Mouse (Mus musculus): ENCODE measurements at regions not wholly inside any gene's neighbourhood (a gene's known extent, or its start where the extent isn't known, plus 50 kb on each side); places are given as distances from the start of the nearest gene placed in this dataset.

DNA sequence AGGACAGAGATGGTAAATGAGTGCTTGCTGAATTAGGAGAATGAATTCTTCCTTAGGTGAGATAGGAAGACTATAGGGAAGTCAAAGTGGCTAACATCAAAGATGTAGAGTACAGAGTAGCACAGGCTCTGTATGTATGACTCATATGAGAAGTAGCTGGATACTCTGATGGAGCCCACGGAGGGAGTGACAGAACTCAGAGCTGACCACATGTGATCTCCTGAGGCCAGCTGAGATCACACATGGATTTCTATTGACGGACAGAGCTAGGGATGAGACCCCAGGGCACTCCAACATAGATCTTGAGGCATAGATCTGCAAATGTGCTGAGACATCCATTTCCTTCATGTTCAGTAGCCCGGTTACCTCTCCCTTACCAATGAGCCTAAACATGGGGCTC is 66.0 kb downstream of the Cops8 start:
- Histone ChIP-seq H3K27ac (ENCODE audit: low read depth, low read length) (no peak overlapping the region), H3K4me3 (ENCODE audit: low read depth, low read length) (no peak overlapping the region), H3K36me3 (ENCODE audit: insufficient read depth) (no peaks in the 10 kb centered on the region), H3K9me3 (ENCODE audit: low read length) (no peaks in the 10 kb centered on the region), H3K4me1 (ENCODE audit: insufficient read depth) (no peaks in the 10 kb centered on the region), H3K27me3 (ENCODE audit: insufficient read depth, low read length) (no peaks in the 10 kb centered on the region), H3K9ac (no peak overlapping the region), H3K4me2 (ENCODE audit: low read depth) (no peak overlapping the region)
- no peak for TF ChIP-seq CTCF (IDR thresholded peaks at IDR 0.05; ENCODE audit: low read depth)
- DNase-seq (no peak), ATAC-seq (no peak)
- WGBS: 89% methylated on average over 3 of the region's 3 CpGs

DNA sequence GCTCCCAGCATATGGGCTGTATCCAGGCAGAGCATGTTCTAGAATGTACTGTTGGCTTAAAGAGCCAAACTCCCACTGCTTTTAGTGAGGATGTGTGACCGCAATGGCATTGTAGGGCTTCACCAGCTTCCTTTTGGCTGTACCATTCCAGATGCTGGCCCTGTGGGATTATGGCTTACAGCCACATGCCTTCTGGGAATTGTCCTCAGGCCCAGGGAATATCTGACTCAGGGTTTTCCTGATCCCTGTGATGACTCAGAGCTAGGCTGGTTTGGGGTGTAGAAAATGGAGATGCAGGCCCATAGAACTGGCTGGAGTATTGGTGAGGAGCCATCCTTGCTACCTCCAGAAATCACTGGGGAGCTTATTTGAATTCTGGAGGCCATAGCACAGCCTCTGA is 66.5 kb downstream of the Cops8 start:
- Histone ChIP-seq H3K9me3 (ENCODE audit: low read length) (no peaks in the 10 kb centered on the region), H3K4me3 (ENCODE audit: low read depth, low read length) (no peak overlapping the region), H3K27ac (ENCODE audit: low read depth, low read length) (no peak overlapping the region), H3K27me3 (ENCODE audit: insufficient read depth, low read length) (no peaks in the 10 kb centered on the region), H3K4me2 (ENCODE audit: low read depth) (no peak overlapping the region), H3K36me3 (ENCODE audit: insufficient read depth) (no peaks in the 10 kb centered on the region), H3K9ac (no peak overlapping the region), H3K4me1 (ENCODE audit: insufficient read depth) (no peaks in the 10 kb centered on the region)
- 100% methylated on average over 1 of the region's 1 CpGs for WGBS
- ATAC-seq: no peak
- DNase-seq: no peak
- TF ChIP-seq CTCF (IDR thresholded peaks at IDR 0.05; ENCODE audit: low read depth): no peak

DNA sequence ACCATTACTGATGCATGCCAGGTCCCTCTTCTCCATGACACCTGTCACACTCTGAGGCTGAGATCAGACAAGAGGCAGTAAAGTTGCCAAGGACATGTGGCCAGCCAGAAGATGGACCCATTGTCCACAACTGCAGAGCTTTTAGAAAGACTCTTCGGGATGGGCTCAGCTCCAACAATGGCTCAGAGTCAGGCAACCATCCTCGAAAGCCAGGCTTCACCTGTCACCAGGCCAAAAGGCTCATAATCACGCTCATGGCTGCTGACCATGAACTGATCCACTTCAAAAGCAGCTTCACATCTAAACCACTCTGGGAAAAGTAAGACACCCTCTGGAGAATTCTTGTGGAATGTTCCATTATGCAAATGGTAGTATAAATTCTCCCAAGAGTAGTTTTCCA is 67.6 kb downstream of the Cops8 start:
- Histone ChIP-seq H3K4me2 (ENCODE audit: low read depth) (no peak overlapping the region), H3K4me3 (ENCODE audit: low read depth, low read length) (no peak overlapping the region), H3K9me3 (ENCODE audit: low read length) (no peaks in the 10 kb centered on the region), H3K9ac (no peak overlapping the region), H3K4me1 (ENCODE audit: insufficient read depth) (no peaks in the 10 kb centered on the region), H3K27ac (ENCODE audit: low read depth, low read length) (no peak overlapping the region), H3K36me3 (ENCODE audit: insufficient read depth) (no peaks in the 10 kb centered on the region), H3K27me3 (ENCODE audit: insufficient read depth, low read length) (no peaks in the 10 kb centered on the region)
- no peak for TF ChIP-seq CTCF (IDR thresholded peaks at IDR 0.05; ENCODE audit: low read depth)
- DNase-seq (no peak), ATAC-seq (no peak)
- WGBS: 79% methylated on average over 3 of the region's 3 CpGs

DNA sequence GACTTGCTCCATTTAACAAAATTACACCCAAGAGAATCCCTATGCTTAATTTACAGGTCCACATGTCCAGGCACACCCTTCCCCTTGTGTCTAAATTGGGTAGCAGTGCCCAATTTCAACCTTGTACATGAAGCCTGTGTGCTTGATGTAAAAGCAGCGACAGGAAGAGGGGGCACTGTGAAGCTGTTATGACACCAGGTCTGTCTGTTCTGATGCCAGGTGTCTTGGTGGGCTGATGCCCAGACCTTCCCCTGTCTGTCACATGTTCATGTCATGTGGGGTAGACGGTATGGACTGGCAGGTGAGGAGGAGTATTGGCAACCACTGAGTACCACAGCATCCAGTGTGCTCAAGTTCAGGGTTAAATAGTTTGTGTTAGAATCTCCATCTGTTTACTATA is 71.0 kb downstream of the Cops8 start:
- TF ChIP-seq CTCF (IDR thresholded peaks at IDR 0.05; ENCODE audit: low read depth): no peak
- no peaks in the 10 kb centered on the region for H3K36me3 ChIP-seq (ENCODE audit: insufficient read depth)
- ATAC-seq: no peak

DNA sequence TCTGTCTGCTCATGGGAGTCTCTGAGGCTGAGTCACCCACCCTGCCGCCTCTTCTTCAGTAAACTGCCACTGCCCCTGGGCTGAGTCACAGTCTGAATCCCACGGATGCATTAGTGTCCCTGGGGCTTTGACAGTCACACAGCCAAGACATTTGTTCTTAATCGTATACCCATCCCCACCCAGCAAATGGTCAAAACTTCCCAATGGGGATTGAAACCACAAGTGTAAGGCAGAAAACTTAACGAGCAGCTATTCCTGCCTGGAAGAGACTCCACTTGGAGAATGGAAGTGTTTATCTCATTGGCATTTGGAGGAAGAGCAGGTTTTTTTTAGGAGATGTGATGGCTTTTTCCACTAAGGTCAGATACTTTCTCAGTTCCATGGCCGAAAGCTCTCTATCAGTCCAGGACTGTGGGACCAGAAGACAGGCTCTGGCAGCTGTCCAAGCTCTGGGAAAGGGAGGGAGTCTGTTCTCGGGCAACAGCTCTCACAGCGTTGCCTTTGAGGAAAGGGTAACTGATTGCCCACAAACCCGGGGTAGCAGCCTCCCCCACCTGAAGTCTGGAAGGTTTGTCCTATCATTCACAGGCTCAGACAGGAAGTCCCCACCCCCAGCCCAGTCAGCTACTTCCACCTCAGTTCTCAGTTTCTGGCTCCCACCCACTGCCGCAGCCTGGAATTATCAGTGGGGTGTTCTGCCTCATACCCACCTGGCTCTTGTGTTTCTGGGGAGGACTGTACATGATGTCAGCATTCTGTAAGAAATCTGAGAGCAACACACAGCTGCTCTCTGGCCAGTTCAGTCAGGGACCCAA is 73.6 kb downstream of the Cops8 start:
- Histone ChIP-seq H3K4me1 (ENCODE audit: insufficient read depth) (no peaks in the 10 kb centered on the region), H3K9ac (no peak overlapping the region), H3K9me3 (ENCODE audit: low read length) (no peaks in the 10 kb centered on the region), H3K27me3 (ENCODE audit: insufficient read depth, low read length) (no peaks in the 10 kb centered on the region), H3K36me3 (ENCODE audit: insufficient read depth) (no peaks in the 10 kb centered on the region), H3K4me2 (ENCODE audit: low read depth) (no peak overlapping the region), H3K4me3 (ENCODE audit: low read depth, low read length) (no peak overlapping the region), H3K27ac (ENCODE audit: low read depth, low read length) (no peak overlapping the region)
- ATAC-seq (no peak), DNase-seq (no peak)
- 47% methylated on average over 9 of the region's 9 CpGs for WGBS
- TF ChIP-seq CTCF (IDR thresholded peaks at IDR 0.05; ENCODE audit: low read depth): no peak

More for the DNA sequence above, 71.0 kb downstream of the Cops8 start:
- no peak overlapping the region for H3K4me3 ChIP-seq (ENCODE audit: low read depth, low read length)
- H3K9me3 ChIP-seq (ENCODE audit: low read length): no peaks in the 10 kb centered on the region
- no peak for DNase-seq
- H3K27me3 ChIP-seq (ENCODE audit: insufficient read depth, low read length): no peaks in the 10 kb centered on the region
- H3K27ac ChIP-seq (ENCODE audit: low read depth, low read length): no peak overlapping the region
- no peak overlapping the region for H3K4me2 ChIP-seq (ENCODE audit: low read depth)
- H3K9ac ChIP-seq: no peak overlapping the region
- 60% methylated on average over 2 of the region's 2 CpGs for WGBS
- H3K4me1 ChIP-seq (ENCODE audit: insufficient read depth): no peaks in the 10 kb centered on the region

DNA sequence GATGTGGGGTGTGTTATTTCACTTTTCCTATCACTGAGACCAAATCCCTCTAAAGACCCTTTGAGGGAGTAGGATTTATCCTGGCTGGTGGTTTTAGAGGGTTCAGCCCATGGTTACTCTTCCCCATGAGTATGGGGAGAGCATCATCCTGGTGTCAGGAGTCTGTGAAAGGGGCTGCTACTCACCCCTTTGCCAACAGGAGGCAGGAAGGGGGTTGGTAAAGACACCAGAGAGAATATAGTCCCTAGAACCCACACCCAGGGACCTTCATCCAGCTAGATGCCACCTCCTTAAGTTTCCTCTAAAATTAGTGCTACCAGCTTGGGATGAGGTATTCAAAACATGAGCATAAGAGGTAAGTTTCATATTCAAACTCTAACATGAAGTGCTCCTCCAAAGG is 74.4 kb downstream of the Cops8 start:
- ATAC-seq (no peak), DNase-seq (no peak)
- H3K27ac ChIP-seq (ENCODE audit: low read depth, low read length): no peak overlapping the region
- H3K36me3 ChIP-seq (ENCODE audit: insufficient read depth): no peaks in the 10 kb centered on the region
- no peak overlapping the region for H3K4me3 ChIP-seq (ENCODE audit: low read depth, low read length)
- no peak for TF ChIP-seq CTCF (IDR thresholded peaks at IDR 0.05; ENCODE audit: low read depth)
- H3K4me2 ChIP-seq (ENCODE audit: low read depth): no peak overlapping the region
- no peaks in the 10 kb centered on the region for H3K4me1 ChIP-seq (ENCODE audit: insufficient read depth)
- H3K9me3 ChIP-seq (ENCODE audit: low read length): no peaks in the 10 kb centered on the region
- no peaks in the 10 kb centered on the region for H3K27me3 ChIP-seq (ENCODE audit: insufficient read depth, low read length)
- H3K9ac ChIP-seq: no peak overlapping the region

DNA sequence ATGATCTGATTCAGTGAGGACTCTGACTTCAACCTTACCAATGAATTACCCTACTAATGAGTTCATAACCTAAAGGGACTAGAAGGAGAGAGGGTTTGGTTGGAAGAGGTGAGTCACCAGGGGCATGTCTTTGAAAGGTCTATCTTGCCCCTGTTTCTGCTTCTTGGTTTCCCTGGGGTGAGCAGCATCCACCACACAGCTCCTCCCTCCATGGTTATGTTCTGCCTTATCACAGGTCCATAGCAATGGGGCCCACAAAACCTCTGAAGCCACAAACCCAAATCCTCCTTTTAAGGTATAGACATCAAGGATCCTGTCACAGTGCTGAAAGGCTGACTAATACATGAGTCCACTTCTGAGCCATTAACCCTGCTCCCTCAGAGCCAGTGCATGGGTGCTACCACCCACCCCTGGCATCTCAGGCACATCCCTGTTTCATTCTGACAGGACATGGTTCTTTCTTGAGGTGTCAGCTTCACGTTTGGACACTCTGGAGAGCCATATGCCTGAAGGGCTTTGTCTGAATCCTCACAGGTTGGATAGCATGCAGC is 74.9 kb downstream of the Cops8 start:
- no peak overlapping the region for H3K4me2 ChIP-seq (ENCODE audit: low read depth)
- WGBS: 39% methylated on average over 1 of the region's 1 CpGs

More for the DNA sequence above, 74.9 kb downstream of the Cops8 start:
- no peak overlapping the region for H3K27ac ChIP-seq (ENCODE audit: low read depth, low read length)
- H3K4me1 ChIP-seq (ENCODE audit: insufficient read depth): no peaks in the 10 kb centered on the region
- DNase-seq: no peak
- ATAC-seq: no peak
- H3K9me3 ChIP-seq (ENCODE audit: low read length): no peaks in the 10 kb centered on the region
- H3K27me3 ChIP-seq (ENCODE audit: insufficient read depth, low read length): no peaks in the 10 kb centered on the region
- TF ChIP-seq CTCF (IDR thresholded peaks at IDR 0.05; ENCODE audit: low read depth): no peak
- no peak overlapping the region for H3K9ac ChIP-seq
- H3K4me3 ChIP-seq (ENCODE audit: low read depth, low read length): no peak overlapping the region
- H3K36me3 ChIP-seq (ENCODE audit: insufficient read depth): no peaks in the 10 kb centered on the region

Data from forebrain, postnatal 0 days (tissue).